Mouse (Mus musculus) CH12.LX (cell line): ENCODE measurements around the gene Col10a1.

ENCODE experiments used
- CHD2 ChIP-seq: IDR thresholded peaks from 2 replicates; pipeline ENCODE4 v1.6.1; 2011; ENCODE audit warnings: low read length, improper control_type of control experiment
- POLR2A ChIP-seq: IDR thresholded peaks from 2 replicates; pipeline ENCODE4 v1.6.1; 2011; ENCODE audit warnings: low read depth, mild to moderate bottlenecking, improper control_type of control experiment, low read length

- TF ChIP-seq POLR2A (peak; percentile 90), CHD2 (no peak)
Measured at GRCm38 (mm10) chr10:34418204-34418756, 28.5 kb downstream of the Col10a1 start, which contains the start of gene Nt5dc1.
